Mouse (Mus musculus) lung, embryonic 16.5 days (tissue): ENCODE results near the gene Dusp23. TPM values are rescaled to one million over a fixed set of nuclear protein-coding genes. Genes with fewer than 3 reads are reported as not detected.

ENCODE experiments used
- ATAC-seq: fragments of 200-750 bp; cut with Nextera tagmentation; 2 replicates; pipeline ENCODE4 v1.8.0; 2017; ENCODE audit warnings: low read depth, mild to moderate bottlenecking, moderate library complexity
- H3K27ac ChIP-seq: fragments of 300-500 bp; sonication (generic); 2 replicates; pipeline ENCODE4 v1.5.1; 2014; ENCODE audit warnings: mild to moderate bottlenecking, control low read depth, low read length
- H3K27me3 ChIP-seq: fragments of 300-500 bp; sonication (generic); 2 replicates; pipeline ENCODE4 v1.6.1; 2014; ENCODE audit warnings: low read depth, low read length, mixed read lengths; ENCODE audit not compliant: control insufficient read depth, insufficient read depth
- H3K36me3 ChIP-seq: fragments of 300-500 bp; sonication (generic); 2 replicates; pipeline ENCODE4 v1.6.1; 2014; ENCODE audit warnings: low read length; ENCODE audit not compliant: control insufficient read depth, insufficient read depth
- H3K4me1 ChIP-seq: fragments of 300-500 bp; sonication (generic); replicated peaks from 2 replicates; pipeline ENCODE4 v1.6.1; 2014; ENCODE audit warnings: low read length, mixed read lengths; ENCODE audit not compliant: control insufficient read depth, insufficient read depth
- H3K4me2 ChIP-seq: fragments of 300-500 bp; sonication (generic); 2 replicates; pipeline ENCODE4 v1.6.1; 2014; ENCODE audit warnings: low read depth, low read length, control low read depth
- H3K4me3 ChIP-seq: fragments of 300-500 bp; sonication (generic); 2 replicates; pipeline ENCODE4 v1.5.1; 2014; ENCODE audit warnings: mild to moderate bottlenecking, low read length, control low read depth
- H3K9ac ChIP-seq: fragments of 300-500 bp; sonication (generic); 2 replicates; pipeline ENCODE4 v1.6.1; 2014; ENCODE audit warnings: low read length, control low read depth
- H3K9me3 ChIP-seq: fragments of 300-500 bp; sonication (generic); 2 replicates; pipeline ENCODE4 v1.6.1; 2016; ENCODE audit warnings: low read length; ENCODE audit not compliant: control insufficient read depth
- WGBS: fragments of 180-500 bp; shearing (Covaris S2); extraction: QIAGEN DNeasy Blood & Tissue Kit; methylation state at CpG from one replicate; pipeline ENCODE4 v1.1.7; 2014; 5-methylcytosine and 5-hydroxymethylcytosine counted together
- polyA plus RNA-seq: library from polyadenylated mRNA; unstranded; fragments of >200 nt; fragmentation: Nextera tagmentation; extraction: Ambion mirVana; gene quantifications from 2 replicates; pipeline ENCODE4 v1.2.1, GENCODE M21; 2015

The Dusp23 gene
- polyA plus RNA-seq, result 13.5 and 13.7 TPM in 2 replicates

DNA sequence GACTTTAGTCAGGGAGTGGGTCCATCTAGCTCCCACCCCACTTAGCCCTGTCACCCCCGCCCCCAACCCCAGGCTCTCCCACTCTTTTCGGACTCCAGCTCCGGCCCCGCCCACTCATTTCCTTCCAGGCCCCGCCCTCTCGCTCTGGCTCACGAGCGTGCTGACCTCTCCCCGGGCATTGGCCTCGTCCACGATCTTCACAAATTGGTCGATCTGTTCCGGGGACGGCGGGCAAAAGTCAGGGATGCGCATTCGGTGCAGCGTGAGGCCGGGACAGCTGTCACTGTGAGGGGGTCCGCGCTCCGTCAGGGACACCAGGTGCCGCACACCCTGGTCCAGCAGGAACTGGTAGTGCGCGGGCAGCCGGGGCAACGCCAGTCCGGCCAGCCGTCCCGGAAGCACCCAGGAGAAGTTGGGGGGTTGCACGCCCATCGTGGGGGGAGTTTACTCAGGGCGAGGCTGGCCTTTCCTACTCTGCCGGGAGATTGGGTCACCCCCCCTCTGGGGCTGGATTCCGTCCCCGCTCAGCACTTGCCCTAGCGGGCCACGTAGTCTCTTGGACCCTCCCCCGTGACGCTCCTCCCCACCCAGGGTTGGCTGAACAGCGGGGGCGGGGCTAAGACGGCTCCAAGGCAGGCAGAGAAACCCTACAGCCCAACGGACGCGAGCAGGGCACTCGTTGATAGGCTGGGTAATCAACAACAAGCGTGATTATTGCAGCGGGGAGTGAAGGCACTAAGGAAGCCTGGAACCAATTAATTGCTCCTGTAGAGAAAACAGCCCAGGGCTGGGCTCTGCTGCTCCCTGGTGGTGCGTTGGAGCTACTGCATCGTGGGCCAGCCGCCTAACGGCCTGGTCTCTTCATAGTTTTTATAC, at the start of gene Dusp23:
Dusp23 (minus strand) TSS at position 512 of the 876 bp plus-strand sequence.
- under 1% methylated on average over 53 of the region's 53 CpGs for WGBS
- Histone ChIP-seq H3K4me3 (peak within 1 kb of the TSS; percentile 78), H3K9ac (peak within 1 kb of the TSS; percentile 83), H3K4me2 (peak within 1 kb of the TSS; percentile 80), H3K9me3 (no peaks in the 10 kb centered on the region), H3K4me1 (peaks cover 3% of the 10 kb centered on the region), H3K27ac (peak within 1 kb of the TSS; percentile 95), H3K36me3 (no peaks in the 10 kb centered on the region), H3K27me3 (no peaks in the 10 kb centered on the region)
- ATAC-seq, result peak; percentile 98

DNA sequence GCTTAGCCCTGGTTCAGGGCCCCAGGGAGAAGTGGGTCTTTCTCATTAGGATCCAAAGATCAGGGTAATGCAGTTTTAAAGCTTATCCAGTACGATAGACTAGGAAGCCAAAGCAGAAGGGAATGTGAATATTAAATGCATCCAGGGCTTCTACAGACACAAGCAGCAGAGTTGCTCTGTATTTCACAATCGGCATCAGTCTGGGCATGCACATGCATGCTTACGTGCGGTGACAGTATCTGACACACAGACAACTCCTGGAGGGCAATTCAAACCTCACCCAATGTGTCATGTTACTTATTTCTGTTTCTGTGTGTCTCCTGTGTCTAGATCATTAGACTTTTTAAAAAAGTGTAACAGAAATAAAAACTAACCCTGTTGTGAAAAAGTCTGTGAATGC, 48.0 kb upstream of the Dusp23 start:
- Histone ChIP-seq H3K4me1 (no peaks in the 10 kb centered on the region), H3K9me3 (no peaks in the 10 kb centered on the region), H3K27ac (no peak overlapping the region), H3K27me3 (no peaks in the 10 kb centered on the region), H3K9ac (no peak overlapping the region), H3K36me3 (no peaks in the 10 kb centered on the region), H3K4me2 (no peak overlapping the region), H3K4me3 (no peak overlapping the region)
- ATAC-seq, result no peak
- 86% methylated on average over 4 of the region's 4 CpGs for WGBS

DNA sequence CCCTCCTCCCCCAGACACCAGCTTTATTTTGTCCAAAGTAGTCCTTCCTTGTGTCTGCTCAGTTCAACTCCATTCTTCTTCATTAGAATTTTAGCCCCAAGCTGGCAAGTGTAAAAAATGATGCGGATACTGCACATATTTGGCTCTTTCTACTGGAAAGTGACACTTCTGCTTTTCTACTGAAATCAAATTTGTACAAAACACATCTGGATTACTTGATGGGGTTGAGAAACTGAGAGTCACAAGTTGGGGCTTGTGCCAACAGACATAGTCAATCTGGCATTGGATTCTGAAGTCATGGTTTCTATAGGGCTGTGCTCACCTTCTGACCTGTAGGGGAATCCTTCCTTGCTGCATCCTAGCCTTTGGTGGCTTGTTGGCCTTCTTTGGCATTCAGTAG, 38.0 kb upstream of the Dusp23 start:
- no peaks in the 10 kb centered on the region for H3K27me3 ChIP-seq
- no peak overlapping the region for H3K4me2 ChIP-seq
- WGBS, result 78% methylated on average over 1 of the region's 1 CpGs
- no peaks in the 10 kb centered on the region for H3K9me3 ChIP-seq
- H3K9ac ChIP-seq, result no peak overlapping the region
- no peak for ATAC-seq
- no peak overlapping the region for H3K4me3 ChIP-seq
- no peaks in the 10 kb centered on the region for H3K36me3 ChIP-seq
- H3K27ac ChIP-seq, result no peak overlapping the region
- no peaks in the 10 kb centered on the region for H3K4me1 ChIP-seq

DNA sequence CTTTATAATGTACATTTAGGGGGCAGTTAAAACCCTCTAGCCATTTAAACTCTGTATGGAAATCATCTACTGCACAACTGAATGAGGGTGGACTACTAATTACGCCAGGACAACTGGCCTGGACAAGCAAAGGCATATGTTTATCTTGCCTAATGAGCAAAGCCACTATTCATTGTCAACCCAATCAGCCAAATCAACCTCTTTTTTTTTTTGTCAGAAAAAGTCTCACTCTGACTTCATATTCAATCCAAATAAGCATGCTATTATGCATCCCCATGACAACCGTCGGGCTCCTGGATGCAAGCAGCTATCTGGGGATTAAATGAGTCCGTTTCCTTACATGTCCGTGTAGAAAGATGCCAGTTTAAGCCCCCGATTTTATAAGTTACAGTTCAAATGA, 34.8 kb upstream of the Dusp23 start:
- no peak for ATAC-seq
- Histone ChIP-seq H3K4me1 (no peaks in the 10 kb centered on the region), H3K4me3 (no peak overlapping the region), H3K27ac (no peak overlapping the region), H3K4me2 (no peak overlapping the region), H3K9me3 (no peaks in the 10 kb centered on the region), H3K36me3 (no peaks in the 10 kb centered on the region), H3K9ac (no peak overlapping the region), H3K27me3 (no peaks in the 10 kb centered on the region)
- WGBS, result 72% methylated on average over 6 of the region's 6 CpGs

DNA sequence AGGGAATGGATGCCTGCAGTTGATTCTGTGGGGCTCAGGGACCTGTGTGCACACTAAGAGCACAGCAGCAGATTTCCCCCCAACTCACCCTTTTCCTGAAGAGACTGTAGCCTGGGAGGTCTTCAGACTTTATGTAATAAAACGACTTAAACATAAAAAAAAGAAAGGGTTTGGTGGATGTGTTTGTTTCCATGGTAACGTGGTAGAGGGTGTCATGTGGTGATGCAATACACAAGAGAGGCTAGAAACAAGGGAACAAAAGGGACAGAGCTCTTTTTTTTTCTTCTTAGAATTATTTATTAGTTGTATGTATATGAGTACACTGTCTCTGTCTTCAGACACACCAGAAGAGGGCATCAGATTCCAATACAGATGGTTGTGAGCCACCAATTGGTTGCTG, 32.7 kb upstream of the Dusp23 start:
- ATAC-seq, result no peak
- H3K4me3 ChIP-seq, result no peak overlapping the region
- WGBS, result 64% methylated on average over 2 of the region's 2 CpGs
- H3K27ac ChIP-seq, result no peak overlapping the region
- H3K4me2 ChIP-seq, result no peak overlapping the region
- no peak overlapping the region for H3K9ac ChIP-seq
- no peaks in the 10 kb centered on the region for H3K9me3 ChIP-seq
- H3K27me3 ChIP-seq, result no peaks in the 10 kb centered on the region
- H3K36me3 ChIP-seq, result no peaks in the 10 kb centered on the region
- H3K4me1 ChIP-seq, result no peaks in the 10 kb centered on the region

DNA sequence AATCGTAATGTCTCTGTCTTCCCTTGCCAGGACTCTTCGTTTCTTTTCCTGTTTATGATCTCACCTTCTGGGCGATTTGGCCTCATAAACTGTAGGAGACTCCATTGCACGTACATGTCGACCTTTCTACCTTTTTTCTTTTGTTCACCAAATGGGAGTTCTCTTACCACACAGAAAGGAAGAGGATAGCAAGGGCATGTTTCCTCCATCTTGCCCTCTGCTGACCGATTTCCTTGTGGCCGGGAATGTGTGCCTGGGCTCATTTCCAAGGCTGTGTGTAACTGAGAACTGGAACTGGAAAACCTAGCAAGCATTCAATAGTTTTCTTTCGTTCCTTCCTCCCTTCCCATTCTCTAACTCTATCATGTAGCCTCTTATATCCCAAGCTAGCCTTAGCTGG, 26.9 kb upstream of the Dusp23 start:
- no peak overlapping the region for H3K9ac ChIP-seq
- H3K36me3 ChIP-seq, result no peaks in the 10 kb centered on the region
- no peaks in the 10 kb centered on the region for H3K9me3 ChIP-seq
- H3K4me3 ChIP-seq, result no peak overlapping the region
- ATAC-seq, result no peak
- WGBS, result 55% methylated on average over 8 of the region's 8 CpGs
- no peaks in the 10 kb centered on the region for H3K4me1 ChIP-seq
- no peak overlapping the region for H3K4me2 ChIP-seq
- no peaks in the 10 kb centered on the region for H3K27me3 ChIP-seq
- H3K27ac ChIP-seq, result no peak overlapping the region

DNA sequence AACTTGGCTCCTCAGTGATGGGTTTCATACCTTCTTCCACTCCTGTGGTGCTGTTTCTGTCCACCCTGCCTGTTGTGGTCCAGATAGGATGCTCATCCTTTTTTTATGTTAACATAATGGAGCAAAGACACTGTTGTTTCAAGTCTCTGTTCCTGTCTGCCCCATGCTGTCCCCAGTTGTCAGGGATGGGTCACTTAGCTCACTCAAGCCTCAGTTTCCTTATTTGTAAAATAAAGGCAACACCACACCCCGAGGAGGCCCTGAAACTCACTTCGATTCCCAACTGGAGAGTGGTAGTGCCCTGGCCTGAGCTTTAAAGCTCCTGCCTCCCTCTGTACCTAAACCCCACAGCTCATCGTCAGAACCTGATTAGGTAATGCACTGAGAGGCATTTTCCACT, 24.5 kb upstream of the Dusp23 start:
- H3K9me3 ChIP-seq, result no peaks in the 10 kb centered on the region
- H3K36me3 ChIP-seq, result no peaks in the 10 kb centered on the region
- no peak overlapping the region for H3K27ac ChIP-seq
- no peak for ATAC-seq
- H3K4me1 ChIP-seq, result no peaks in the 10 kb centered on the region
- no peaks in the 10 kb centered on the region for H3K27me3 ChIP-seq
- H3K4me2 ChIP-seq, result no peak overlapping the region
- H3K4me3 ChIP-seq, result no peak overlapping the region
- no peak overlapping the region for H3K9ac ChIP-seq
- WGBS, result 70% methylated on average over 3 of the region's 3 CpGs

DNA sequence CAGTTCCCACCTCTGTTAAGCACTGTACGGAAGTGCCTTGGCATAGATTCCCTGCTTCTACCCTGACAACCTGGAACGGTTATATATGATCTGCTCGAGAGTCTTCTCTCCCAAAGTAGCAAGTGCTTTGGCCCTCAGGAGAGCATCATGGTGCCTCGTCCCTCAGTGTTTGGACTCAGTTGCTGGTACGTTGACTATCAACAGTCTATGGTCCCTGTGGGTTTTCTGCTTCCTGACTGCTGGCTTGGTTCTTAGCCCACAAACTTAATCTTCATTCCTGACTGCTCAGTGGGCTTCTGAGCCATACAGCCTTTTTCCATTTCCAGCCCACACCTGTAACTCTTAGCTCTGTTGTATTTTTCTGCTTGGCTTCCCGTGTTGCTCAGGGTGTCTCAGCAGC, 21.1 kb upstream of the Dusp23 start:
- H3K27ac ChIP-seq, result no peak overlapping the region
- no peaks in the 10 kb centered on the region for H3K27me3 ChIP-seq
- no peak overlapping the region for H3K9ac ChIP-seq
- no peaks in the 10 kb centered on the region for H3K4me1 ChIP-seq
- H3K9me3 ChIP-seq, result no peaks in the 10 kb centered on the region
- no peak overlapping the region for H3K4me2 ChIP-seq
- WGBS, result 67% methylated on average over 6 of the region's 6 CpGs
- H3K4me3 ChIP-seq, result no peak overlapping the region
- no peaks in the 10 kb centered on the region for H3K36me3 ChIP-seq
- ATAC-seq, result no peak

DNA sequence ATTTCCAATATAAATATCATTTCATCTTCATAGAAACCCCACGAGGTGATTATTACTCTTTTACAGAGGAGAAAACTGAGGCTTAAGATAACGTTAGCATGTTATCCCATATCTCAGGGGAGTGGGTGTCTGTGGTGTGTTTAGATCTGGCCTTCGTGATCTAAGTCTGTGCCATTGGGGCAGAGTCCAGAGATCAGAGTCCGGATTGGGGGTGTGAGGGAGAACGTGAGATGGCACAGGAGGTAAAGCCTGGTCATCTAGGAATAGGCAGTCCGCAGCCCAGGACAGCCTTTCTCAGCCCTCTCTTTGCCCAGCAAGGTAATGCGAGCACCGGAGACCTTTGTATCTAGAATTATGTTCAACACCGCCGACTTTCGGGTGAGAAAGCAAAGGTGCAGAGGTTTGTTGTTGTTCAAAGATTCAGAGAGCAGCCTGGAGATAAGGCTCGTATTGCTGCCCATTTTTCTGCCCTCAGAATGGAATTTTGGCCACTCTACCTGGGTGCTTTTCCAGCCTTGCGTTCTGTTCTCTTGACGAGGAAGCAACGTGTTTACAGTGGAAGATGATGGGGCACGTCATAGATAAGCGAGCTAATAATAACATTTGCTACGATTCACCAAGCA, 19.4 kb upstream of the Dusp23 start:
- no peak overlapping the region for H3K4me3 ChIP-seq
- WGBS, result 46% methylated on average over 18 of the region's 18 CpGs

More for the DNA sequence above, 19.4 kb upstream of the Dusp23 start:
- ATAC-seq, result no peak
- H3K36me3 ChIP-seq, result no peaks in the 10 kb centered on the region
- H3K27ac ChIP-seq, result no peak overlapping the region
- H3K4me2 ChIP-seq, result no peak overlapping the region
- H3K27me3 ChIP-seq, result no peaks in the 10 kb centered on the region
- no peak overlapping the region for H3K9ac ChIP-seq
- no peaks in the 10 kb centered on the region for H3K9me3 ChIP-seq
- H3K4me1 ChIP-seq, result no peaks in the 10 kb centered on the region
